Mouse (Mus musculus) left cerebral cortex, adult 18-20 months (tissue): ENCODE measurements around the gene Tceal9. TPM values are rescaled to one million over a fixed set of nuclear protein-coding genes. Genes with fewer than 3 reads are reported as not detected.
"Not testable (repeated sequence)": the region's sequence is repeated elsewhere in the genome, so short reads cannot be mapped to it uniquely, and the experiment has no call there.

Experiments
- DNase-seq, 2 experiments: peaks; one replicate each; pipeline ENCODE4 v3.0.0; 2021 to 2022; ENCODE audit warnings: low spot score in 2 of 2, mixed read lengths in 1 of 2
- long read RNA-seq, 2 experiments: library from polyadenylated mRNA; stranded (forward); transcript quantifications; one replicate each; pipeline ENCODE4 v2.0.0; 2021
- total RNA-seq, 2 experiments: library from RNA; stranded (reverse); gene quantifications; 2 replicates each; pipeline ENCODE4 v1.2.3; 2021

Gene Tceal9
- 100 to 1,000 TPM; 125 to 131 TPM for total RNA-seq
- long read RNA-seq, experiment 1, transcript Tceal9-201 (3 exons, 1,019 nt): major isoform, 119 of 123 reads
- long read RNA-seq, experiment 1, partial matches to known transcripts: 1 of 123 reads
- long read RNA-seq, experiment 1, other reads (novel, unspliced or antisense): 2 of 123 reads
- long read RNA-seq, experiment 2, transcript Tceal9-201 (3 exons, 1,019 nt): major isoform, 88 of 91 reads
- long read RNA-seq, experiment 2, partial matches to known transcripts: 3 of 91 reads
- long read RNA-seq, experiment 2, other reads (novel, unspliced or antisense): 0 of 91 reads

GRCm38 (mm10) chrX:136244574-136245229 is at the start of gene Tceal9:
Gene Tceal9, plus strand, starts transcription at chrX:136245079.
- peak; percentile 56 to 67 for DNase-seq

DNA sequence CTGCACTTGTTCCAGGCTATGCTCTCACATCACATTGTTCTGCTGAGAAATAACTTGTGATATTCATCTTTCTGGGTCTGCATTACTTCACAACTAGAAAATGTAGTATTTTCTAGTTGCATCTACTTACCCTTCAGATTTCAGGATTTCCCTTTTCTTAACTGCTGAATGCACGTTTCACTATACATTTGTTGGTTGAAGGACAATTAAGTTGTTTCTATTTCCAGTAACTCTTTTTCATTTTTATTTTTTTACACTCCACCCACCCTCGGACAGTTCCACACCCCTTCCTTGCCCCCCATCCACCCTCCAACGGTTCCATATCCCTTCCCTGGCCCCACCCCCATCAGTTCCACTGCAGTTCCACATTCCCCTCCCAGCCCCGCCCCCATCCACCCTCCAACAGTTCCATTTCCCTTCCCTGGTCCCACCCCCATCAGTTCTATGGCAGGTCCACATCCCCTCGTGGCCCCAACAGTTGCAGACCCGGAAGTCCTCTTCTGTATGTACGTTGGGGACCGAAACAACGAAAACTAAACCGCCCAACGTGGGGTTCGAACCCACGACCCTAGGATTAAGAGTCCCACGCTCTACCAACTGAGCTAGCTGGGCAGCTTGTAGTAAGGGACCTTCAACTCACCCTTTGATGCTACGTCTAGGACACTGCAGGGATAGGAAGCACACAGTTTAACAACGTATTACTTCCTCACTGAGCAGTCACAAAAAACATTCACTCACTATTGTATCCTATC is 49.5 kb upstream of the Tceal9 start:
- no peak for DNase-seq

DNA sequence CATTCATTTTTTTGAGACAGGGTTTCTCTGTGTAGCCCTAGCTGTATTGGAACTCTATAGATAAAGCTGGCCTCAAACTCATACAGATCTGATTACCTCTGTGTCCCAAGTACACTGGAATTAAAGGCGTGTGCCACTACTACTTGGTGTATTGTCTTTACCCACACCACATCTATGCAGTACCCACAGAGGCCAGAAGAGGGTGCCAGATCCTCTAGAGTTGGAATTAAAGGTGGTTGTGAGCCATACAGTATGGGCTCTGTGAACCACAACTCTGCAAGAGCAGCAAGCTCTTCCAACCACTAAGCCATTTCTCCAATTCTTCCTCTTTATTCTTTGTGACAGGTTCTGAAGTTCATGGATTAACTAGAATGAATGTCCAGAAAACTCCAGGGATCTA is 48.0 kb upstream of the Tceal9 start:
- DNase-seq: no peak

GRCm38 (mm10) chrX:136203257-136203656 is 41.6 kb upstream of the Tceal9 start:
- no peak for DNase-seq

DNA sequence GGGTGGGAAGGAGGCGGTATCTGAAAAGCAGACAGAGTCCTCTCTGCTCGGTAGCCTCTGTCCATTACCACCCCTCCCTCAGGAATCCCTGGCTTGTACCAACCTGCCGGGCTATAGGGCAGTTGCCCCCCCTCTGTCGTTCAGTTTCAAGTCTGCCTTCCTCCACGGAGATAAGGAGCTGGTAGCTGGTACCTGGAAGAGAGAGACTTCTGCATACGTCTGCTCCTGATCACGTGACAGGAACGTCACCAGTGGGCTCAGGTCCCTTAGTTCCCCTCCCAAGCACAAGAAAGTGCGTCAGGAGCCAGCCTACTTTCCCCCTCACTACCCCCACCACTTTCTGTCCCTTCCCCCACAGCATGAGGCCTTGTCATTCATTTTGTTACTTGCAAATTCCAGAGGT is 41.2 kb upstream of the Tceal9 start, which contains the start of gene Tceal5:
TSS of gene Tceal5 (minus strand) at position 213 of the 403 bp plus-strand sequence.
- DNase-seq: peak; percentile 50 to 52

DNA sequence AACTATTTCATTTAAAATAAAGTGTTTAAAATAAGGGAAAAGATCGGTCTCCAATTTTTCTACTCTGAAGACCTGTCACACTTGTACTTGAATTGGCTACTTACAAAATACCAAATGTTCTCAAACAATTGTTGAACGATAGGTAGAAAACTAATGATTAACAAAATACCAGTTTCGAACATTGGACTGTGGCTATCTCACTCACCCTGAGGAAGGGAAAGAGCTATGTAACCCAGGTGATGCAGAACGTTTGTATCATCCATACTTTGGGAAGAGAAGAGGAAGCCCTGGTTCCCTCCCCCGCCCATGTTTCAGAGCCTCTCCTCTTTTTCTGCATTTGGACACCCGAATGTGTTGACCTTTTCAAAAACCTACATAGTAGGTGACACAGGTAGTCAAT is 40.5 kb upstream of the Tceal9 start:
- DNase-seq: no peak

GRCm38 (mm10) chrX:136213396-136213795 is 31.5 kb upstream of the Tceal9 start:
- no peak for DNase-seq

GRCm38 (mm10) chrX:136214729-136215677 is 29.9 kb upstream of the Tceal9 start, which contains the start of the genes Tceal7 and Bex1:
Gene Tceal7, plus strand, starts transcription at chrX:136214779.
Gene Bex1, minus strand, starts transcription at chrX:136215513.
- not testable (repeated sequence) for DNase-seq

GRCm38 (mm10) chrX:136216303-136216702 is 28.6 kb upstream of the Tceal9 start:
- no peak for DNase-seq

- DNase-seq: no peak
These were observed 21.2 kb upstream of the Tceal9 start for GRCm38 (mm10) chrX:136223714-136224113.

- no peak for DNase-seq
These were observed 17.1 kb upstream of the Tceal9 start for GRCm38 (mm10) chrX:136227768-136228167.

GRCm38 (mm10) chrX:136238118-136238517 is 6.8 kb upstream of the Tceal9 start:
- DNase-seq: peak; percentile 17 to 54

DNA sequence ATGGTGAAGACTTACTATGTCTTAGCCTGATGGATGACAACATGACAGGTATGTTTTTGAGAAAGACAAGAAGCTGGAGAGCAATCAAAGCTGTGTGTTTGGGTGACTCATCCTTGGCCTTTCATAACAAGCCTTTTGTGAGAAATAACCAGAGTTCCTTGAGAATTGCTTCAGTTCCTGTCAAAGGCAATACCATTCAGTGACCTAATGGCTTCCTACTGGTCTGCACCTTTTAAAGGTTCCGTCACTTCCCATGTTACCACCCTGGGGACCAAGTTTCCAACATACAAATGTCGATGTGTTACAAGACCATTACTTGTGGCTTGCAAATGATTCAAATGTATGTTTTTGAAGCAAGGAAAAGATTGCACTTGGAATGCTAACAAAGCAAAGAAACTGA is 1.7 kb upstream of the Tceal9 start:
- DNase-seq: no peak

- DNase-seq: peak in 1 of 2 experiments; percentile 3
These were observed 717 bp downstream of the Tceal9 start for GRCm38 (mm10) chrX:136245521-136246071.

DNA sequence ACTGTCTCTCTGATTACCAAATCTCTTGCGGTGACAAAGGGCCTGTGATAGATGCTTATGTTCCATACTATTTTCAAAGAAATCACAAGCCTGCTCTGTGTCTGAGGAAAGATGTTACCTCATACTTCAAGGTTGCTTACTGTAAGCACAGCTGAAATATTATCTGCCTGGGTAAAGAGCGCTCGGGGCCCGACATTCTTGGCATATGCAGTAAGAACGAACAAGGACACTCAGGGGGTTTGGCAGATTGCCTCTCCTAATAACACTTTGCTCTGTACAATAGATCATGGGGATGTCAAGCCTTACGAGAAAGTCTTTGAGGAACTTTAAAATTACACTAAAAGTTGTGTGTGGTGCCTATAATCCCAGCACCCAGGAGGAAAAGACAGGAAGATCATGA is 3.9 kb downstream of the Tceal9 start:
- DNase-seq: no peak

DNA sequence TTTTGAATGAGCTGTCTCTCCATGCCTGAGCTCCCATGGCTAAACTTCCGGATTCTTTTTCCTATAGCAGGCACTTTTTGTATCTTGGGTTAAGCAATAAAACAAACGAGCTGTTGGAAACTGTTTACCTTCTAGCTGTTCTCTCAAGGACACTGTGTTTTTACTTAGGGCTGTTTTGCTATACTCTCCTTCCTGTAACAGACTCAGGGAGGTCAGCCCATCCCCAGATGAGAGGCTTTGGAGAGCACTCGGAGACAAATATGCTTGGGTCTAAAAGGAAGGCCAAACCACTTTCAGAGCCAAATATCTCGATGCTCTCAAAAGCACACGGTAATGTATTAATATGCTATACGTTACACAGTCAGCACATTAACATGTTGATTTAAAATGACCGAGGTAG is 4.8 kb downstream of the Tceal9 start:
- no peak for DNase-seq

DNA sequence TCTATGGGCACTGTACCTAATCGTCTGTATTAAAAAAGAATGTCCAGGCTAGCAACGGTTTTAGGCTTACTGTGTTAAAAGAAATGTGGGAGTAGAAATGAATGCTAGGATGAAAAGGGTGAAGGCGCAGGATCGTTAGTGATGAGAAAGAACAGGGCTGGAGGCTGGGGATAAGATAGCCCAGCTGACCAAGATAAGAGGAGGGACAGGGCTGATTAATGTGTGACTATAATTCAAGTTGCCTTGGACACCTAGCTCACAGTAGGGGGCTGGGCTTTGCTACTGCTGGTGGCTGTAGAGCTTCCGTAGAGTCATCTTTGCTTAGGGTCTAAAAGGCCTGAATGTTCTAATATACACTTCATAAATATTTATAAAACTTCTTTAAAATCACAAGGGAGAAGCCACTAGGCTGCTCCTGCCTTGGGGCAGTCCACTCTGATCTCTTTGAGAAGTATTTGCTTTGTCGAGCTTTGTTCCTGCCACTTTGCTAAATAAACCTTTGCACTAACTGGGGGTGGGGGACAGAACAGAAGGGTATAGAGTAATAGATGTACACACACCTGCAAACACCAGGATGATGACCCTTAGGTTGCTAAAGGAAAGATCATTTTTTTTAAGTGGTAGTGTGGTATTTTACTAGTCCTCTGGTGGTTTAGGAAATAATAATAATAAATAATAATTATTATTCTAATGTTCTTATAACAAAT is 7.3 kb downstream of the Tceal9 start:
- no peak for DNase-seq

- DNase-seq: no peak
These were observed 22.8 kb downstream of the Tceal9 start for GRCm38 (mm10) chrX:136267720-136268119.

DNA sequence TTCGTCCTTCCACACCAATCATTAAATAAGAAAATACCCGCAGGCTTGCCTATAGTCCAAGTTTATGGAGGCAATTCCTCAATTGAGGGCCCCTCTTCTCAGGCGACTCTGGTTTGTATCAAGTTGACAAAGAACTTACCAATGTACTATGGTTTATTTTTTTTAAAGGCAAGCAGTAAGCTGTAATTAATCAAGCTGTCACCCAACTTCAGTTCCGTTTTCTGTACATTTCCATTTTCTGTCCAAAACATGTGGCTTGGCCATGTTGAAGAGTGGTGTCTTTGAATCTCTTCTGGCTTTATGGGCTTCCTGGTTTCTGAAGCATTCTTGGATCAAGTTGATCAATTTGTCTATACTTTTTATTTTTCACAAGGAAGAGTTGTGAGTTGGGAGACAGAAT is 23.3 kb downstream of the Tceal9 start:
- DNase-seq: no peak
